Mouse (Mus musculus) myocyte (in vitro differentiated cells): ENCODE results near the gene Rapgef5.

ENCODE experiments used
- CEBPB ChIP-seq: IDR thresholded peaks from 2 replicates; pipeline ENCODE4 v1.6.1; 2011; ENCODE audit warnings: mild to moderate bottlenecking, moderate library complexity; ENCODE audit not compliant: poor library complexity, insufficient read depth, severe bottlenecking
- E2F4 ChIP-seq: IDR thresholded peaks from one replicate; pipeline ENCODE4 v1.6.1; 2011; ENCODE audit warnings: mild to moderate bottlenecking, control low read depth, moderate library complexity; ENCODE audit not compliant: insufficient read depth
- MAX ChIP-seq: IDR thresholded peaks from one replicate; pipeline ENCODE4 v1.6.1; 2011; ENCODE audit warnings: low read depth, mild to moderate bottlenecking, control low read depth
- MYOD1 ChIP-seq, 3 experiments: IDR thresholded peaks; one replicate each; pipeline ENCODE4 v1.6.1; 2011; ENCODE audit warnings: control low read depth in 2 of 3, low read depth in 2 of 3, mild to moderate bottlenecking in 2 of 3, moderate library complexity in 1 of 3; ENCODE audit not compliant: insufficient read length in 2 of 3, control insufficient read depth in 1 of 3
- MYOG ChIP-seq, 3 experiments: IDR thresholded peaks; one replicate each; pipeline ENCODE4 v1.6.1; 2011; ENCODE audit warnings: control low read depth in 2 of 3, low read depth in 2 of 3, mild to moderate bottlenecking in 2 of 3; ENCODE audit not compliant: insufficient read length in 2 of 3, control insufficient read depth in 1 of 3, insufficient read depth in 1 of 3
- POLR2A ChIP-seq: IDR thresholded peaks from one replicate; pipeline ENCODE4 v1.6.1; 2011; ENCODE audit warnings: low read depth, mild to moderate bottlenecking, control low read depth, moderate library complexity; ENCODE audit not compliant: insufficient read length
- POLR2AphosphoS2 ChIP-seq: IDR thresholded peaks from one replicate; pipeline ENCODE4 v1.6.1; 2011; ENCODE audit warnings: low read depth, control low read depth; ENCODE audit not compliant: insufficient read length
- REST ChIP-seq: IDR thresholded peaks from one replicate; pipeline ENCODE4 v1.6.1; 2011; ENCODE audit warnings: mild to moderate bottlenecking, control low read depth, moderate library complexity; ENCODE audit not compliant: insufficient read depth, insufficient read length
- SRF ChIP-seq: IDR thresholded peaks from one replicate; pipeline ENCODE4 v1.6.1; 2011; ENCODE audit warnings: low read depth; ENCODE audit not compliant: control insufficient read depth, insufficient read length
- TCF12 ChIP-seq: IDR thresholded peaks from one replicate; pipeline ENCODE4 v1.6.1; 2011; ENCODE audit warnings: mild to moderate bottlenecking, control low read depth; ENCODE audit not compliant: poor library complexity, insufficient read depth, severe bottlenecking
- TCF3 ChIP-seq: IDR thresholded peaks from one replicate; pipeline ENCODE4 v1.6.1; 2011; ENCODE audit warnings: low read depth, control low read depth; ENCODE audit not compliant: insufficient read length
- USF1 ChIP-seq: IDR thresholded peaks from one replicate; pipeline ENCODE4 v1.6.1; 2011; ENCODE audit warnings: low read depth, mild to moderate bottlenecking, control low read depth, moderate library complexity

- TF ChIP-seq MAX: no peak
- TF ChIP-seq SRF: no peak
- TF ChIP-seq POLR2A: no peak
- TF ChIP-seq POLR2AphosphoS2: no peak
- TF ChIP-seq MYOG (IDR thresholded peaks at IDR 0.05; ENCODE audit: control insufficient read depth in 1 of 3, insufficient read depth in 1 of 3, insufficient read length in 2 of 3, low read depth in 2 of 3): no peak
- no peak for TF ChIP-seq USF1
- TF ChIP-seq CEBPB: no peak
- no peak for TF ChIP-seq TCF12
- TF ChIP-seq TCF3: no peak
- no peak for TF ChIP-seq E2F4
- no peak for TF ChIP-seq MYOD1 (IDR thresholded peaks at IDR 0.05; ENCODE audit: control insufficient read depth in 1 of 3, insufficient read length in 2 of 3, low read depth in 2 of 3)
- TF ChIP-seq REST: no peak
Measured at GRCm38 (mm10) chr12:117781360-117781759, 265.1 kb downstream of the Rapgef5 start.
